Mouse (Mus musculus) gastrocnemius, adult 18-20 months (tissue): ENCODE measurements around the gene Mreg. TPM values are rescaled to one million over a fixed set of nuclear protein-coding genes. Genes with fewer than 3 reads are reported as not detected.
A peak's percentile ranks its signal among the peaks of the same experiment; 100 is the strongest.

Experiments
- DNase-seq: peaks from one replicate; pipeline ENCODE4 v3.0.0; 2021; ENCODE audit warnings: low spot score
- total RNA-seq, 2 experiments: library from RNA; stranded (reverse); gene quantifications; 2 replicates each; pipeline ENCODE4 v1.2.3; 2021

Gene Mreg
- total RNA-seq, 2 experiments from 2014 or later: 49.9 to 54.3 TPM

GRCm38 (mm10) chr1:72196626-72197359, 15.3 kb downstream of the Mreg start:
- DNase-seq: no peak

DNA sequence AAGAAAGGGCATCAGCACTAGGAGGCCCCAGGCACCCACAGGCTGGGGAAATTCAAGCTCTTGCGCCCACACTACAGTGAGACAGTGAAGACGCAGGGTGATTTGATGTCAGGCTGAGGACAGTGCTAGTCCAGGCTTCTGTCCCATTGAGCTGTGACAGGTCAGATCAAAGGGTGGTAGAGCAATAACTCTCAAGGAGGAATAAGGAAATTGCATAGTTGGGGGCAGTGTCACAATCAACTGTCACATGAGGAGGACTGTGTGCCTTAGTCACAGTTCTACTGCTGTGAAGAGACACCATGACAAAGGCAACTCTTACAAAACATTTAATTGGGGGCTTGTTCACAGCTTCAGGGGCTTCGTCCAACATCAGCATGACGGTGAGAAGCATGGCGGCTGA, 16.0 kb downstream of the Mreg start:
- no peak for DNase-seq

DNA sequence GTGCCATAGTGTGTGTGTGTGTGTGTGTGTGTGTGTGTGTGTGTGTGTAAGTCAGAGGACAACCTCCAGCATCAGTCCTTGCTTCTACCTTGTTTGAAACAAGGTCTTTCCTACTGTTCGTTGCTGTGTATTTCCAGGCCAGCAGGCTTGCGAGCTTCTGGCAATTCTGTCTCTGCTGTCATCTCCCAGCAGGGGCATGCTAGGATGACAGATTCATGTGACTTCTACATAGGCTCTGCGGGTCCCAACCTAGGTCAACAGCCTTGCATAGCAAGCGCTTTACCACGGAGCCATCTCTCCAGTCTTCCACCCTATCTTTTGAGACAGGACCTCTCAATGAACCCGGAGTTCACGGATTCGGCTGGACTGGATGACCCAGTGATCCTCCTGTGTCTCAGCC, 20.7 kb downstream of the Mreg start:
- DNase-seq: no peak

DNA sequence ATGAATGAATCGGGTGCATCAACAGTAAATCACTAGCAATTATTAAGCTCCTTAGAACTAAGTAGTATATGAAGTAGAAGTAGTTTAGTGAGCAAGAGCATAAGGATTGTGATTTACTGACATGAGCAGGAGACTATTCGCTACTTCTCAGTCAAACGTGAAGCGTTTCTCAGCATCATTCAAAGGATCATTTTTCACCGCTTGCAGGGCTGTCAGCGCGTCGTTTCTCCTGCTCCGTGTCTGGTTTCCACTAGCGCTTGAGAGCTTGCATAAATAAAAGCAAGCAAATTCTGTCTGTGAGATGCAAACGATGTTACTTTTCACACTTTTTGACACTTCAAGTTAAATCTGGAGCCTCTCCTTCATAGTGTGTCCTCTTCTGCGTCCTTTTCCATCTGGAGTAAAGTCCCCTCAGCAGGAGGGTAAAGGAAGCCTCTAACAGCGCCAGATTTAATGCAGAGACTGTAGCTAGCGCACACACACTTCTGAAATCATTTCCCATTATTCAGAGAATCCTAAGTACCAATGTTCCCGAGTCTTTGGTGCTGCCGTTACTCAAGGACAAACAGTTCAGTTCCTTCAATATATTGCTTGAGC, 23.9 kb downstream of the Mreg start:
- DNase-seq: no peak

- DNase-seq: peak; percentile 54
These were observed 24.6 kb downstream of the Mreg start for GRCm38 (mm10) chr1:72187486-72187885.

GRCm38 (mm10) chr1:72186151-72186550, 26.0 kb downstream of the Mreg start:
- DNase-seq: no peak

DNA sequence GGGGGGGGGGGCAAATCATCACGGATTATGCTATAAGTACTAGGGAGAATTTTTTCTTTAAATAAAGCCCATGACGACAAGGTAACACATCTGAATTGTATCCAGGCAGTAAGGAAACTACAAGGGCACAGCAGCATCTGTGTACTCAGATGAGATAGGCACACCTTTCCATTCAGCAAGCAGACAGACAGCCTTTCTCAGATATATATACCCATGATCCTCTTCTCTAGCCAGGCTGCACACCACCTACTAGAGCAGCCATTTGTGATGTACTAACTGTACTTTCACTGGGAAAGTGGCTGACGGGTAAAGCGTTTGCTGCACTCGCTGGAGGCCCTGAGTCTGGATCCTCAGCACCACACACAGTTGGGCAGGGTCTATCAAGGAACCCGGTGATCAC, 28.6 kb downstream of the Mreg start:
- DNase-seq: no peak

DNA sequence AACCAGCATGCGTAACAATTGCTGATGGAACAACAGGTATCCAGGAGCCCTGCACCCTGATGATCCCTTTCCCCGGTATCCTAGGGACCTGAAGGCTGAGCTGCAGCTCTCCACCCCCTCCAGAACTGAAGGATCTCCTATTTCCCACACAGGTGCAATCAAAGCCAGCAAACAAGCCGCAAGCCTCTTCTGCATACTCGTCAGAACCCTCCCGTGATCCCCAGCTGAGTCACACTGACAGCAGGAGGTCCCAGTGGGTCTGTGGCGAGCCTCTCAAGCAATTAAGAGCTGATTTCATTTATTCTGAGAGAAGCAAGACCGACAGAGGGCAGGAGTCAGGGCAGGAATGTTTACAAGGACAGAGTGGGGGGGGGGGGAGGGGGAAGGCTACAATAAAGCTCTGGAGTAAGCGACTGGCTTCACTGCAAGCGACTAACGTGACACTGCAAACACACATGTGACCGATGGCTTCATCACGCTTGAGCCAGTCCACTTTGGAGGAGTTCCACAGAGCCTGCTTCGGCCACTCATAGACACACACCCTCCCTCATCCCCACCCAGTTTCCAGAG, 29.1 kb downstream of the Mreg start:
- peak; percentile 29 for DNase-seq

GRCm38 (mm10) chr1:72179947-72180346, 32.2 kb downstream of the Mreg start:
- no peak for DNase-seq

GRCm38 (mm10) chr1:72176239-72176638, 35.9 kb downstream of the Mreg start:
- DNase-seq: no peak

DNA sequence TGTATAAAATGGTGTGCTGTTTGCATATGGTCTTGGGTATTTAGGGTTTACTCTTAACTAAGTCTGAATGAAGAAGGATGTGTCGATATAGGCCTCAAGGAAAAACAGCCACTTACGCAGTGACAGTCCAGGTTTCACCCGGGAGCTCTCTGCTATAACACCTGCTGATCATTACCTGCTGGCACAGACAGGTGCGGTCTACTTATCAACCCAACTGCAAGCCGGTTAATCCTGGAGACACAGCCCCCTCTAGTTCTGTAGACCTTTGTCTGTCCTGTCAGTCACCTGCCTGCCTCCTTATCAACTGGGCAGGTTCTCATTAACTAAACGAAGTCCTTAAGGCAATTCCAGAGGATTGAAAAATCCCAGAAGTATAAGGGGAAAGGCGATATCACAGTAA, 37.9 kb downstream of the Mreg start:
- DNase-seq: no peak

DNA sequence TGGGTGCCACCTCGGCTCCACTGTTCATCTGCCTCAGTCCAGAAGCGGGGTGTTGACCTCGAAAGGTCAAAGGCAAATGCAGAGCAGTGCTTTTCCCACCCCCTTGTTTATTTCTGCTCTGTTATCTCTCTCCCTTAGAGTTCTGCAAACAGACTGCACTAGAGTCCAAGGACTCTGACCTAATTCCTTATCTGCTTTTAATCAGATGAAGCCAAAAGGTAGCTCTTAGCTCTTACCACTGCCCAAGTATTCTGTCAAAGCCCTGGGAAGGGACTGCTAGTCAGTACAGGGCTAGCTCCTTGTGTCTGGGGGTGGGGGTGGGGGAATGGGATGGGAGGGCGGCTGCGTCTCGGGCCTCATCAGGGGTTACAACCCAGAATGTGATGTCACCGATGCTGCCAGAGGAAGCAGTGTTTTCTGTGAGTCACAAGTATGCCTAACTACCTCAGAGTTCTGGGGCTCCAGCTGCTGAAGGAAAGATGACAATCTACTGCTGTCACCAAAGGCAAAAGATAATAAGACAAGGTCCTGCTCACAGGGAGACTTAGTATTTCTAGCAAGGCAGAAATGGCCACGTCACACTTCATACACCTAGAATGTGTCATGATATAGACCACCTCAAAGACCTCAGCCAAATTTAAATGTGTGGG, 38.6 kb downstream of the Mreg start:
- no peak for DNase-seq

- no peak for DNase-seq
These were observed 39.3 kb downstream of the Mreg start for GRCm38 (mm10) chr1:72172788-72173187.

- peak; percentile 43 for DNase-seq
These were observed 40.9 kb downstream of the Mreg start for GRCm38 (mm10) chr1:72171001-72171860.

- no peak for DNase-seq
These were observed 45.1 kb downstream of the Mreg start for GRCm38 (mm10) chr1:72167024-72167423.

DNA sequence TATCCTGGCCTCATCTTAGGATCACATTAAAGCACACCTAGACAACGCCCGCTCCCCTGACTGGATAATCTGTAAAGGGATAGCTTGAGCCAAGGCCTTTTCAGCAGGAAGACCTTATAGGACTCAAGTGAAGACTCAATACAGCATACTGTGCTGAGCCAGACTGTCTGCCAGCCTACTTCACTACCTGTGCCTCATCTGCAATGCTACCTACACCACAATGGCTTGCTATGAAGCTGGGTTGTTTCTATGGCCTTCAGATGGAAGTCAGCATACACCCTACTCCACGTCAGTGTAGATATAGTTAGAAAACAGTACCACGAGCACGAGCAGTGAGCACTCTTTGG, 45.7 kb downstream of the Mreg start:
- DNase-seq: no peak

- DNase-seq: no peak
These were observed 46.2 kb downstream of the Mreg start for GRCm38 (mm10) chr1:72165723-72166467.

DNA sequence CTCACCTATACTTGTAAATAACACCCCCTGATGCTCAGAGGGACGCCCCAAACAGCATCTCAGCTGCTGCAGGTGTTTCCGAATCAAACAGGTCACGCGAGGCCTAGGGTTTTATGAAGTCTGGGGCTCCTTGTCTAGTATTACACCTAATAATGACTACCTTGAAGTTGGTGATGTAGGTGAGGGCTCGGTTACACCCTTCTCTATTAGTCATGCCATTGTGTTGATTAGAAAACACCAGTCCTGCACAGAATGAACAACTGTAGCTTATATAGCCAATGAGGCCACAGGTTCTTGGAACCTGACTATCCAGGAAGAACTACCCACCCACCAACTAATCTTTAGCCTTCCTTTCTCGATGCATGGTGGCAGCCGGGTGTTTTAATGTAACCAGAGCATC, 51.8 kb downstream of the Mreg start:
- DNase-seq: no peak

DNA sequence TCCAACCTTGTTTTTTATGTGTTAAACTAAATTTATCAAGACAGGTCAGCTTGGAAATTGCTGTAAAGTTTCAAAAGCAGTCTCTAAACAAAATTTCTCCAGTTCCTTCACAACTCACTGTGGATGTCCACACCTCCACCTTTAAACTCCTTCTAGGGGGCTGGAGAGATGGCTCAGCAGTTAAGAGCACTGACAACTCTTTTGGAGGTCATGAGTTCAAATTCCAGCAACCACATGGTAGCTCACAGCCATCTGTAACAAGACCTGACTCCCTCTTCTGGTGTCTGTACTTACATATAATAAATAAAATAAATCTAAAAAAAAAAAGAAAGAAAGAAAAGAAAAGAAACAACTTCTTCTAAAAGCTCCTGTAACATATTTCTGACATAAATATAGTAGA, 67.1 kb downstream of the Mreg start:
- DNase-seq: no peak

DNA sequence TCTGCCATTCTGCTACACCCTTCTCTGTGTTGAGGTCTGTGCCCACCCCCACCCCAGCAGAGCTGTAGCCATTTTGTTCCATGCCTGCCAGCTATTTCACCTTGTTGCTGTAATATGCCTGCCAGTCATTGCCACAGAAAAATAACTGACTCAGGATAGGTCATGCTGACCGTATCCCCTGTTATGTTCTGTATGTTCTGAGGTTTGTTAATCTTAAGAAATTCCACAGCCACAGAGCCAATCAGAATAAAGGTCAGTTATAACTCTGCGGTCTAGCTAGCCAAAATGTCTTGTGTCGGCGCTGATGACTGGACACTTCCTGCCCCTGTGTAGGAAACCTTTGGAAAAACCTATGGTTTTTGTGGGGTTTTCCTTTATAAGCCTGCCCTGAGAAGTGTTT, 67.7 kb downstream of the Mreg start:
- DNase-seq: no peak

DNA sequence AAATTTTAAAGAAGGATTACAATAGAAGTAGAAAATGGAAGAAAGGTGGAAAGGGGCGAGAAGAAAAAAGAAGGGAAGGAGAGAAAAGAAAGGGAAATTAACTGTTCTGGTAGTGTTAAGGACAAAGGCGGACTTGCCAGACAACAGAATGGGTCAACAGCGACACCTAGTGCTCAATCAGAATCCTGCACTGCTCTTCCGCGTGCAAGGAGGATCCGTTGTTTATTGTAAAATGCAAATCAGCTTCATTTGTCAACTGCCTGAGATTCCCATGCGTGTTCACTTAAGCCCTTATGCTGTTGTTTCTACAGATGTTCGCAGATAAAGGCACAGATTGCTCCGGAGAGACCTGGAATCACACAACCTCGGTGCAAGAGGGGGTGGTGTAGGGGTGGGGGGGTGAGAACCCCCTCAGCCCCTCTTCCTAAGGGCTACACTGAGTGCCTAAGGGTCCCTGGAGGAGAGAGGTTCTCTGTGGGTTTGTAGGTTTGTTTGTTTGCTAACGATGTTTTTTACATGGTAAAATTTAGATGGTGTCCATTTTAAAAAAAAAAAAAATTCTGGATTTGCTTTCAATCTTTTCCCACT, 70.1 kb downstream of the Mreg start:
- DNase-seq: peak; percentile 33
